20 mouse cellular contexts compared by ENCODE assay signal in the genomic region with DNA sequence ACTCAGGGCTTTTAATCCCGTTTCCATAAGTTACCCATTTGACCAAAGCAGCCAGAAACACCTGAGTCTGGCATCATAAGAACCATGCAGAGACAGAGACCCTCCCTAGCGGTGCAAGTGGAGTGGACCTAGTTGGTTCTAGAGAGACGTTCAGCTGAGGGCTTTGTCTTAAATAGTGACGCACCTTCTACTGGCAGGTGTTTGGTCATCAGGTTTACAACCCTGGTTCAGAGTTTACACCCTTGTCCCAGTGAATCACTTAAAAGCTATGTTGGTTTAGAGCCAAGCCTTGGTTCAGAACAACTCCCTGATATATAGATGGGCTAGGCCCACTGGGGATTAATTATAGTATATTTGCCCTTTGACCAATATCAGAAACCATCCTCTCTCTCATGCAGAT.
"Had no signal": no experiment of that assay in that cellular context is flagged by ENCODE, and none has a peak within 500 bp of the region (broad histone marks: within the 10 kb centered on the region; RNA-seq: fewer than 3 reads in every experiment).

No protein-coding gene starts in this region.

- H3K4me3 ChIP-seq: limb, embryonic 10.5 days; limb, embryonic 13.5 days; liver, embryonic 12.5 days; liver, embryonic 15.5 days; lung, embryonic 15.5 days; megakaryocyte, embryonic 14.5 days; midbrain, embryonic 10.5 days; midbrain, embryonic 13.5 days; neural tube, embryonic 12.5 days had no signal

- H3K27ac ChIP-seq: limb, embryonic 10.5 days; limb, embryonic 13.5 days; liver, embryonic 12.5 days; liver, embryonic 15.5 days; lung, embryonic 15.5 days; midbrain, embryonic 10.5 days; midbrain, embryonic 13.5 days; neural tube, embryonic 12.5 days had no signal

- H3K27me3 ChIP-seq: limb, embryonic 13.5 days; liver, embryonic 12.5 days; liver, embryonic 15.5 days; lung, embryonic 15.5 days; megakaryocyte, embryonic 14.5 days; midbrain, embryonic 13.5 days; neural tube, embryonic 12.5 days had no signal

- H3K9me3 ChIP-seq: limb, embryonic 10.5 days; limb, embryonic 13.5 days; liver, embryonic 12.5 days; liver, embryonic 15.5 days; lung, embryonic 15.5 days; megakaryocyte, embryonic 14.5 days; midbrain, embryonic 10.5 days; midbrain, embryonic 13.5 days; neural tube, embryonic 12.5 days had no signal

- DNase-seq: kidney, adult 18-20 months; kidney, postnatal 14 days; liver; lung, adult 18-20 months; lung, postnatal 10 days; lung, postnatal 36 days; retina, postnatal 1 day; right cerebral cortex, postnatal 25 days; thymus, adult 2 months; thymus, postnatal 25 days had no signal

- ATAC-seq: liver, embryonic 12.5 days; midbrain, embryonic 13.5 days; midbrain, embryonic 16.5 days had no signal

- H3K4me1 ChIP-seq: liver, embryonic 12.5 days; liver, embryonic 15.5 days; lung, embryonic 15.5 days had no signal

- H3K9ac ChIP-seq: liver, embryonic 12.5 days; liver, embryonic 15.5 days; lung, embryonic 15.5 days; midbrain, embryonic 13.5 days; neural tube, embryonic 12.5 days had no signal

- H3K36me3 ChIP-seq: liver, embryonic 12.5 days; liver, embryonic 15.5 days had no signal

- H3K4me2 ChIP-seq: limb, embryonic 13.5 days; liver, embryonic 12.5 days; liver, embryonic 15.5 days; lung, embryonic 15.5 days; midbrain, embryonic 13.5 days; neural tube, embryonic 12.5 days had no signal
